Mouse (Mus musculus): ENCODE measurements around the gene Gpr142. TPM values are rescaled to one million over a fixed set of nuclear protein-coding genes. Genes with fewer than 3 reads are reported as not detected.

The Gpr142 gene
- total and polyA plus RNA-seq, 2 experiments from 2014 or later: not detected

- WGBS: 71% methylated on average over 12 of the region's 12 CpGs
- TF ChIP-seq EP300 (IDR thresholded peaks at IDR 0.05; ENCODE audit: low read depth) (no peak), CTCF (IDR thresholded peaks at IDR 0.05; ENCODE audit: low read depth) (no peak)
These were observed 8.6 kb upstream of the Gpr142 start for GRCm38 (mm10) chr11:114790171-114790570.

GRCm38 (mm10) chr11:114790841-114791240, 7.9 kb upstream of the Gpr142 start:
- H3K27ac ChIP-seq (ENCODE audit: low read depth): no peak overlapping the region
- 32% methylated on average over 4 of the region's 4 CpGs for WGBS
- 0 out of 2 replicates have a peak, but pooled peaks cover 13% of the 10 kb centered on the region for H3K4me1 ChIP-seq (ENCODE audit: control insufficient read depth, insufficient read depth)
- H3K27me3 ChIP-seq (ENCODE audit: control insufficient read depth, insufficient read depth, low read length): peaks cover 94% of the 10 kb centered on the region
- DNase-seq (ENCODE audit: low spot score): no peak
- no peak overlapping the region for H3K4me2 ChIP-seq (ENCODE audit: low read depth, low read length)
- no peak overlapping the region for H3K4me3 ChIP-seq (ENCODE audit: low read depth, low read length)
- H3K9me3 ChIP-seq (replicated peaks; ENCODE audit: control insufficient read depth, low read length): no peaks in the 10 kb centered on the region
- H3K9ac ChIP-seq (replicated peaks; ENCODE audit: low read depth, low read length): no peak overlapping the region
- H3K36me3 ChIP-seq (replicated peaks; ENCODE audit: control insufficient read depth, insufficient read depth, low read length): no peaks in the 10 kb centered on the region
- no peak for ATAC-seq (ENCODE audit: insufficient read depth, low read depth)
- TF ChIP-seq EP300 (IDR thresholded peaks at IDR 0.05; ENCODE audit: low read depth): no peak
- peak; percentile 24; the same call in 1 of the 2 replicates for TF ChIP-seq CTCF (IDR thresholded peaks at IDR 0.05; ENCODE audit: low read depth)

More at GRCm38 (mm10) chr11:114790171-114790570, 8.6 kb upstream of the Gpr142 start:
- Histone ChIP-seq H3K9ac (replicated peaks; ENCODE audit: low read depth, low read length) (no peak overlapping the region), H3K36me3 (replicated peaks; ENCODE audit: control insufficient read depth, insufficient read depth, low read length) (no peaks in the 10 kb centered on the region), H3K9me3 (replicated peaks; ENCODE audit: control insufficient read depth, low read length) (no peaks in the 10 kb centered on the region), H3K4me1 (ENCODE audit: control insufficient read depth, insufficient read depth) (0 out of 2 replicates have a peak, but pooled peaks cover 13% of the 10 kb centered on the region), H3K4me3 (ENCODE audit: low read depth, low read length) (no peak overlapping the region), H3K4me2 (ENCODE audit: low read depth, low read length) (no peak overlapping the region), H3K27ac (ENCODE audit: low read depth) (no peak overlapping the region), H3K27me3 (ENCODE audit: control insufficient read depth, insufficient read depth, low read length) (peaks cover 99% of the 10 kb centered on the region)
- ATAC-seq (ENCODE audit: insufficient read depth, low read depth) (no peak), DNase-seq (ENCODE audit: low spot score) (no peak)

DNA sequence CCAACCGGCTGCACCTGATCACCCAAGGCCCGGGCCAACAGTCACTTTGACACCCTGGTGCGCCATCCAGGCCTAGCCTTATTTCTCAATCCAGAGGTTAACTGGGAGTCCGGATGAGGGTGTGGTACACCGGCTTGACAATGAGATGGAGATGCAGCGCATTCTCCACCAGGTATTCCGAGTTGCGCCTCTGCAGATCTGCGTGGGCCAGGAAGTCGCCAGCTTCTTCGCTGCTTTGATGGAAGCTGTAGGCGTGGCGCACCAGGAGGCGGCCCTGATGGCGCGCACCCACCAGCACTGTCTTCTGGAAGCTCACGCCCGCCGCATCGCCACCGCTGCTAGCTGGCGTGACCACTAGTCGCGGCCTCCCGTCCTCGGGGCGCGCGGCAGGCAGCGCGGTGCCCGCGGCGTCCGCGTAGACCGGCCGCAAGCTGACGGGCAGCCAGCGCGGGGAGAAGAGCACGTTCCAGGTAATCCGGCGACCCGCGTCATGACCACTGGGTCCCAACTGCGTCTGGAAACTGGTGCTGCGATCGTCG, 7.3 kb upstream of the Gpr142 start:
- H3K27ac ChIP-seq (ENCODE audit: low read depth): no peak overlapping the region
- H3K4me2 ChIP-seq (ENCODE audit: low read depth, low read length): peak overlapping the region; percentile 60
- H3K4me3 ChIP-seq (ENCODE audit: low read depth, low read length): peak overlapping the region; percentile 45
- WGBS: 4% methylated on average over 44 of the region's 50 CpGs
- no peak for ATAC-seq (ENCODE audit: insufficient read depth, low read depth)
- no peak for DNase-seq (ENCODE audit: low spot score)
- TF ChIP-seq EP300 (IDR thresholded peaks at IDR 0.05; ENCODE audit: low read depth): no peak
- TF ChIP-seq CTCF (IDR thresholded peaks at IDR 0.05; ENCODE audit: low read depth): no peak
- no peaks in the 10 kb centered on the region for H3K9me3 ChIP-seq (replicated peaks; ENCODE audit: control insufficient read depth, low read length)
- no peak overlapping the region for H3K9ac ChIP-seq (replicated peaks; ENCODE audit: low read depth, low read length)
- H3K36me3 ChIP-seq (replicated peaks; ENCODE audit: control insufficient read depth, insufficient read depth, low read length): no peaks in the 10 kb centered on the region
- H3K4me1 ChIP-seq (ENCODE audit: control insufficient read depth, insufficient read depth): 0 out of 2 replicates have a peak, but pooled peaks cover 13% of the 10 kb centered on the region
- H3K27me3 ChIP-seq (ENCODE audit: control insufficient read depth, insufficient read depth, low read length): peaks cover 88% of the 10 kb centered on the region

GRCm38 (mm10) chr11:114791891-114792411, 6.8 kb upstream of the Gpr142 start:
- H3K9ac ChIP-seq (replicated peaks; ENCODE audit: low read depth, low read length): no peak overlapping the region
- H3K9me3 ChIP-seq (replicated peaks; ENCODE audit: control insufficient read depth, low read length): no peaks in the 10 kb centered on the region
- WGBS: 2% methylated on average over 59 of the region's 59 CpGs
- DNase-seq (ENCODE audit: low spot score) (no peak), ATAC-seq (ENCODE audit: insufficient read depth, low read depth) (no peak)
- H3K4me2 ChIP-seq (ENCODE audit: low read depth, low read length): peak overlapping the region; percentile 60
- peaks cover 83% of the 10 kb centered on the region for H3K27me3 ChIP-seq (ENCODE audit: control insufficient read depth, insufficient read depth, low read length)
- H3K4me1 ChIP-seq (ENCODE audit: control insufficient read depth, insufficient read depth): 0 out of 2 replicates have a peak, but pooled peaks cover 13% of the 10 kb centered on the region
- H3K36me3 ChIP-seq (replicated peaks; ENCODE audit: control insufficient read depth, insufficient read depth, low read length): no peaks in the 10 kb centered on the region
- TF ChIP-seq CTCF (IDR thresholded peaks at IDR 0.05; ENCODE audit: low read depth) (no peak), EP300 (IDR thresholded peaks at IDR 0.05; ENCODE audit: low read depth) (no peak)
- peak overlapping the region; percentile 45 for H3K4me3 ChIP-seq (ENCODE audit: low read depth, low read length)
- H3K27ac ChIP-seq (ENCODE audit: low read depth): no peak overlapping the region

DNA sequence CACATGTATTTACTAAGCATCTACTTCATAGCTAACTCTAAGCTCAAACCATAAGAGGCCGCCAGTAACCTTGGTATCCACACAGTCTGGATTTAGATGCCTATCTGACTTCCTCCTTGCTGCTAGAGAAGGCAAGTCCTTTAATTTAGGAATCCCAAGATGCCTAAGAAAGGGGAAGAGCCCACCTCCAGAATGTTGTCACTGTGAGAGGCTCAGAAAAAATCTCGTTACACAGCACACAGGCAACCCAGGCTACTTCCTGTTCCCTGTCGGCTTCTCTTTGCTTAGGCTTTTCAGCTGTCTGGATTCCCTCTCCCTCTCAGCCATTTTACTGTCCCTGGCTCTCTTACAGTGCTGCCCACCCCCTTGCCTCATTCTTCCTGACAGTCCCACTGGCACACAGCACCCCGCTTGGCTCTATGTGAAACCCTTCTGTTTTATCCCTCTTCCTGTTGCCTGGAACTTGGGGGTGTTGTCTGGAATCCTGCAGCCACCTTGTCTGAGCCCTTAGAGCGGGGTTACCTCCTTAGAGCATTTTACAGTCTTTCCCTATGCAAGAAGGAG, 5.7 kb upstream of the Gpr142 start:
- ATAC-seq (ENCODE audit: insufficient read depth, low read depth) (no peak), DNase-seq (ENCODE audit: low spot score) (no peak)
- whole genome bisulfite sequencing: 49% methylated on average over 5 of the region's 5 CpGs
- no peaks in the 10 kb centered on the region for H3K9me3 ChIP-seq (replicated peaks; ENCODE audit: control insufficient read depth, low read length)
- no peaks in the 10 kb centered on the region for H3K36me3 ChIP-seq (replicated peaks; ENCODE audit: control insufficient read depth, insufficient read depth, low read length)
- no peak overlapping the region for H3K4me2 ChIP-seq (ENCODE audit: low read depth, low read length)
- no peak overlapping the region for H3K27ac ChIP-seq (ENCODE audit: low read depth)
- 0 out of 2 replicates have a peak, but pooled peaks cover 13% of the 10 kb centered on the region for H3K4me1 ChIP-seq (ENCODE audit: control insufficient read depth, insufficient read depth)
- H3K9ac ChIP-seq (replicated peaks; ENCODE audit: low read depth, low read length): no peak overlapping the region
- H3K4me3 ChIP-seq (ENCODE audit: low read depth, low read length): no peak overlapping the region
- peaks cover 76% of the 10 kb centered on the region for H3K27me3 ChIP-seq (ENCODE audit: control insufficient read depth, insufficient read depth, low read length)
- TF ChIP-seq CTCF (IDR thresholded peaks at IDR 0.05; ENCODE audit: low read depth): no peak
- TF ChIP-seq EP300 (IDR thresholded peaks at IDR 0.05; ENCODE audit: low read depth): no peak
